Mouse (Mus musculus): Measurements from ENCODE around the gene Zfp467. TPM values are rescaled to one million over a fixed set of nuclear protein-coding genes. Genes with fewer than 3 reads are reported as not detected.

The Zfp467 gene
- 43.5 and 50.9 TPM in 2 replicates for polyA plus RNA-seq (2015; fragmentation: Nextera tagmentation; extraction: Ambion mirVana)

DNA sequence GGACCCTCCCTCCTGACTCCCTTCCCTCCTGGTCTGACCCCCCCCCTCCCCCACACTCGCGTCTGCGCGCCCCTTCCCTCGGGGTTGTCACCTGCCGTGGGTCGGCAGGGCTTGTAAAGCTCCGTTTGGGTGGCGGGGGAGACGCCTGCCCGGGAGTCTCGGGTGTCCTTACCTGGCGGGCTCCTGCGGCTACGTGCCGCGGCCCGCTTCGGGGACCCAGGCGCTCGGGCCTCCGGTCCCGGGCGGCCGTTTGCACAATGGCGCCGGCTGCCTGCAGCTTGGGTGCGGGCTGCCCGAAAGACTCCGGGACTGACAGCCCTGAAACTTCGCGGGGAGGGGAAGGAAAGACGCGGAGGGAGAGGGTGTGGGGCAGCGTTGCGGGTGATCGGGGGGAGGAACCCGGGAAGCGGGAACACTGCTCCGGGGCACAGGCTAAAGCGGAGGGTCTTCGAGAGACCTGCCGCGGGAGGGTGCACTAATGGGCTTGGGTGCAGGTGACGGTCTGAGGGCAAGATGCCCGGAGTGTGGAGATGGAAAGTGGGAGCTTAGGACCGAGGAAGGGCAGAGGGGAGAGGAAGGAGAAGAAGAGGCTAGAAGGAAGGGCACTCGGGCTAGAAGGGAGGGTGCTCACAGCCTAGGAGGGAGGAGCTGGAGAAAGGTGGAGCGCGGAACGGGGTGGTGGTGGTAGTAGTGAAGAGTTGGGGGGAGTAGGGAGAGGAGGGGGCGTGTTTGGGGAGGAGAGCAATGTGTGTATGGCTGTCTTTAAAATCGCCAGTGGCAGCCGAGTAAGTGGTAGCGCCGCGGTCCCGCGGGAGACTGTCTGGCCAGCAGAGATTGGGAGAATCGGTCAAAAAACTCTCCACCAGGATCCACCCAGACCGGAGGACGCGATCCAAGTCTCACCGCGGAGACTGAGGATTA lies at the start of gene Zfp467:
TSS of gene Zfp467 (minus strand) at position 645 of the 921 bp plus-strand sequence.

GRCm38 (mm10) chr6:48447929-48448328 lies 2.3 kb upstream of the Zfp467 start, which contains the start of gene Sspo:
Sspo (plus strand) TSS chr6:48448229.

GRCm38 (mm10) chr6:48395105-48396007 lies 50.3 kb downstream of the Zfp467 start, which contains the start of gene Krba1:
Krba1 (plus strand) TSS chr6:48395586.

Small RNA genes within 50 kb of the gene (microRNA-seq; reads per million reads assigned to microRNA genes)
- not detected for gene Gm24325

Other genes starting within 250 kb of the Zfp467 start
- 7.3 and 7.6 TPM in 2 replicates for gene Krba1, start 50.2 kb downstream of the Zfp467 start, polyA plus RNA-seq (2015; fragmentation: Nextera tagmentation; extraction: Ambion mirVana)
- 0.08 and 0.10 TPM in 2 replicates for gene Sspo, start 2.4 kb upstream of the Zfp467 start, polyA plus RNA-seq (2015; fragmentation: Nextera tagmentation; extraction: Ambion mirVana)
- 42.7 and 44.7 TPM in 2 replicates for gene Atp6v0e2, start 91.8 kb upstream of the Zfp467 start, polyA plus RNA-seq (2015; fragmentation: Nextera tagmentation; extraction: Ambion mirVana)
- gene Lrrc61, start 109.0 kb upstream of the Zfp467 start, polyA plus RNA-seq (2015; fragmentation: Nextera tagmentation; extraction: Ambion mirVana) = 4.8 and 5.3 TPM in 2 replicates
- gene Rarres2, start 127.0 kb upstream of the Zfp467 start, polyA plus RNA-seq (2015; fragmentation: Nextera tagmentation; extraction: Ambion mirVana) = 956 and 1,075 TPM in 2 replicates
- gene Gm45021, start 143.8 kb upstream of the Zfp467 start, polyA plus RNA-seq (2015; fragmentation: Nextera tagmentation; extraction: Ambion mirVana) = not detected in 2 replicates
- gene Repin1, start 148.1 kb upstream of the Zfp467 start, polyA plus RNA-seq (2015; fragmentation: Nextera tagmentation; extraction: Ambion mirVana) = 36.6 and 40.8 TPM in 2 replicates
- gene Gm44965, start 148.1 kb upstream of the Zfp467 start, polyA plus RNA-seq (2015; fragmentation: Nextera tagmentation; extraction: Ambion mirVana) = 1.4 TPM in 1 of 2 replicates, not detected in the other
- 4.7 and 5.6 TPM in 2 replicates for gene Zfp775, start 156.2 kb upstream of the Zfp467 start, polyA plus RNA-seq (2015; fragmentation: Nextera tagmentation; extraction: Ambion mirVana)
- 1.7 and 2.3 TPM in 2 replicates for gene AI854703, start 180.9 kb upstream of the Zfp467 start, polyA plus RNA-seq (2015; fragmentation: Nextera tagmentation; extraction: Ambion mirVana)
- 0.48 and 0.73 TPM in 2 replicates for gene Gimap8, start 201.4 kb upstream of the Zfp467 start, polyA plus RNA-seq (2015; fragmentation: Nextera tagmentation; extraction: Ambion mirVana)
- gene Gimap9, start 230.3 kb upstream of the Zfp467 start, polyA plus RNA-seq (2015; fragmentation: Nextera tagmentation; extraction: Ambion mirVana) = 3.7 and 3.9 TPM in 2 replicates
- gene Gimap4, start 238.7 kb upstream of the Zfp467 start, polyA plus RNA-seq (2015; fragmentation: Nextera tagmentation; extraction: Ambion mirVana) = 5.5 and 5.9 TPM in 2 replicates

Data from urinary bladder, postnatal 0 days (tissue).